Mouse (Mus musculus): ENCODE measurements around the gene Mau2. TPM values are rescaled to one million over a fixed set of nuclear protein-coding genes. Genes with fewer than 3 reads are reported as not detected.

The Mau2 gene
- polyA plus RNA-seq, 1 experiment from 2014 or later, result 22.7 TPM

- H3K27ac ChIP-seq, result peak overlapping the region; percentile 96
- ATAC-seq (ENCODE audit: low read depth) (no peak), DNase-seq (no peak)
- 12% methylated on average over 7 of the region's 7 CpGs for WGBS (ENCODE audit: insufficient replicate concordance)
- peak overlapping the region; percentile 99 for H3K9ac ChIP-seq
- no peaks in the 10 kb centered on the region for H3K27me3 ChIP-seq
- 0 out of 2 replicates have a peak, but pooled peaks cover 1% of the 10 kb centered on the region for H3K36me3 ChIP-seq
- peak overlapping the region; percentile 95 for H3K4me3 ChIP-seq (replicated peaks)
- H3K4me1 ChIP-seq (replicated peaks), result peaks cover 71% of the 10 kb centered on the region
- H3K9me3 ChIP-seq (replicated peaks), result no peaks in the 10 kb centered on the region
- H3K4me2 ChIP-seq, result peak overlapping the region; percentile 98
Measured at GRCm38 (mm10) chr8:69973063-69973441, 69.5 kb downstream of the Mau2 start.

GRCm38 (mm10) chr8:69970880-69971279 lies 71.7 kb downstream of the Mau2 start:
- no peak for ATAC-seq (ENCODE audit: low read depth)
- no peak overlapping the region for H3K4me2 ChIP-seq

GRCm38 (mm10) chr8:69967291-69967933 lies 75.1 kb downstream of the Mau2 start:
- Histone ChIP-seq H3K27ac (no peak overlapping the region), H3K9me3 (replicated peaks) (no peaks in the 10 kb centered on the region), H3K9ac (no peak overlapping the region), H3K27me3 (no peaks in the 10 kb centered on the region), H3K4me3 (replicated peaks) (no peak overlapping the region), H3K4me1 (replicated peaks) (peaks cover 76% of the 10 kb centered on the region), H3K36me3 (peaks cover 22% of the 10 kb centered on the region), H3K4me2 (no peak overlapping the region)
- 60% methylated on average over 4 of the region's 4 CpGs for WGBS (ENCODE audit: insufficient replicate concordance)
- ATAC-seq (ENCODE audit: low read depth) (no peak), DNase-seq (no peak)

More at GRCm38 (mm10) chr8:69970880-69971279, 71.7 kb downstream of the Mau2 start:
- no peak for DNase-seq
- Histone ChIP-seq H3K27ac (no peak overlapping the region), H3K4me1 (replicated peaks) (peaks cover 88% of the 10 kb centered on the region), H3K36me3 (peaks cover 6% of the 10 kb centered on the region), H3K27me3 (no peaks in the 10 kb centered on the region), H3K9me3 (replicated peaks) (no peaks in the 10 kb centered on the region), H3K9ac (peak overlapping the region; percentile 18), H3K4me3 (replicated peaks) (no peak overlapping the region)
- WGBS (ENCODE audit: insufficient replicate concordance), result 77% methylated on average over 2 of the region's 2 CpGs

Other genes starting within 250 kb of the Mau2 start
- gene Gmip, start 234.1 kb downstream of the Mau2 start, polyA plus RNA-seq (2015; fragmentation: Nextera tagmentation; extraction: Ambion mirVana), result 4.7 and 5.0 TPM in 2 replicates
- gene Lpar2, start 220.3 kb downstream of the Mau2 start, polyA plus RNA-seq (2015; fragmentation: Nextera tagmentation; extraction: Ambion mirVana), result 0.07 and 0.09 TPM in 2 replicates
- gene Pbx4, start 210.2 kb downstream of the Mau2 start, polyA plus RNA-seq (2015; fragmentation: Nextera tagmentation; extraction: Ambion mirVana), result 2.4 and 2.8 TPM in 2 replicates
- 0.03 and 0.09 TPM in 2 replicates for gene Cilp2, start 155.0 kb downstream of the Mau2 start, polyA plus RNA-seq (2015; fragmentation: Nextera tagmentation; extraction: Ambion mirVana)
- gene Tssk6, start 140.6 kb downstream of the Mau2 start, polyA plus RNA-seq (2015; fragmentation: Nextera tagmentation; extraction: Ambion mirVana), result 2.4 and 2.5 TPM in 2 replicates
- 109 and 114 TPM in 2 replicates for gene Ndufa13, start 140.2 kb downstream of the Mau2 start, polyA plus RNA-seq (2015; fragmentation: Nextera tagmentation; extraction: Ambion mirVana)
- gene Yjefn3, start 140.0 kb downstream of the Mau2 start, polyA plus RNA-seq (2015; fragmentation: Nextera tagmentation; extraction: Ambion mirVana), result 0.74 and 0.81 TPM in 2 replicates
- 27.1 and 27.8 TPM in 2 replicates for gene Gatad2a, start 46.4 kb downstream of the Mau2 start, polyA plus RNA-seq (2015; fragmentation: Nextera tagmentation; extraction: Ambion mirVana)
- gene Sugp1, start 79 bp upstream of the Mau2 start, polyA plus RNA-seq (2015; fragmentation: Nextera tagmentation; extraction: Ambion mirVana), result 20.2 and 21.7 TPM in 2 replicates
- gene Tm6sf2, start 30.2 kb upstream of the Mau2 start, polyA plus RNA-seq (2015; fragmentation: Nextera tagmentation; extraction: Ambion mirVana), result 0.98 and 1.1 TPM in 2 replicates
- gene Hapln4, start 40.7 kb upstream of the Mau2 start, polyA plus RNA-seq (2015; fragmentation: Nextera tagmentation; extraction: Ambion mirVana), result 0.05 and 0.51 TPM in 2 replicates
- 0.07 and 0.13 TPM in 2 replicates for gene Ncan, start 78.1 kb upstream of the Mau2 start, polyA plus RNA-seq (2015; fragmentation: Nextera tagmentation; extraction: Ambion mirVana)
- 26.2 and 28.5 TPM in 2 replicates for gene Nr2c2ap, start 88.6 kb upstream of the Mau2 start, polyA plus RNA-seq (2015; fragmentation: Nextera tagmentation; extraction: Ambion mirVana)
- gene Rfxank, start 96.4 kb upstream of the Mau2 start, polyA plus RNA-seq (2015; fragmentation: Nextera tagmentation; extraction: Ambion mirVana), result 6.6 and 7.1 TPM in 2 replicates
- 25.0 and 25.8 TPM in 2 replicates for gene Borcs8, start 96.8 kb upstream of the Mau2 start, polyA plus RNA-seq (2015; fragmentation: Nextera tagmentation; extraction: Ambion mirVana)
- 0.08 and 0.17 TPM in 2 replicates for gene Mef2b, start 97.0 kb upstream of the Mau2 start, polyA plus RNA-seq (2015; fragmentation: Nextera tagmentation; extraction: Ambion mirVana)
- 27.8 and 31.4 TPM in 2 replicates for gene Tmem161a, start 129.6 kb upstream of the Mau2 start, polyA plus RNA-seq (2015; fragmentation: Nextera tagmentation; extraction: Ambion mirVana)
- gene Slc25a42, start 169.6 kb upstream of the Mau2 start, polyA plus RNA-seq (2015; fragmentation: Nextera tagmentation; extraction: Ambion mirVana), result 3.5 and 5.0 TPM in 2 replicates
- gene Sugp2, start 191.5 kb upstream of the Mau2 start, polyA plus RNA-seq (2015; fragmentation: Nextera tagmentation; extraction: Ambion mirVana), result 12.4 and 14.3 TPM in 2 replicates
- gene Armc6, start 191.7 kb upstream of the Mau2 start, polyA plus RNA-seq (2015; fragmentation: Nextera tagmentation; extraction: Ambion mirVana), result 17.4 and 18.9 TPM in 2 replicates
- 8.6 and 9.4 TPM in 2 replicates for gene Homer3, start 240.1 kb upstream of the Mau2 start, polyA plus RNA-seq (2015; fragmentation: Nextera tagmentation; extraction: Ambion mirVana)

All from liver, embryonic 13.5 days (tissue).